Mouse (Mus musculus): ENCODE measurements around the gene St5. TPM values are rescaled to one million over a fixed set of nuclear protein-coding genes. Genes with fewer than 3 reads are reported as not detected.

The St5 gene
- polyA plus RNA-seq, 1 experiment, result 28.6 TPM

DNA sequence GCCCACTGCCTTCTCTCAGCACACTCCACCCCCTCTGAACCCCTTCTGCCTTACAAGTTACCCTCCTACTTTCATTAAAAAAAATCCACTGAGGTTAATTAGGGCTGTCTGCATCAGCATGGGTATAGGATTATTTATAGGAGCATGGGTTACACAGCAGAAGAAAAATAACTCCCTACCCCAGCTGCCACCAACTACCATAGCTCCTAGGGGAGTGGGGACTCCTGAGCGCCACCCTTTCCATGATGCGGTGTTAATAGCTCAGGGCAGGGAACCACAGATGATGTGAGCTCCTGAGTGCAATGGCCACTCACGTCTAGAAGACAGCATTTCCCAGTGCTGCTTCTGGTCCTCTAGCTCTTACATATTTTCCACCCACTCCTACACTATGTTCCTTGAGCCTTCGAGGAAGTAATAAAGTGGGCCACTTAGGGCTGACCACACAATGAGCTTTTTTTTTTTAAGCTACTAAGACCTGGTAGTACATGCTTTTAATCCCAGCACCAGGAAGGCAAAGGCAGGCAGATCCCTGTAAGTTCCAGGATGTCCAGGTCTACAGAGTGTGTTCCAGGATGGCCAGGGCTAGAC is 139.5 kb downstream of the St5 start:
- no peak overlapping the region for H3K4me3 ChIP-seq (ENCODE audit: insufficient read depth, poor library complexity, severe bottlenecking)
- H3K27me3 ChIP-seq (ENCODE audit: control insufficient read depth, insufficient read depth, insufficient read length), result no peaks in the 10 kb centered on the region
- H3ac ChIP-seq (ENCODE audit: control insufficient read depth, insufficient read length, low read depth), result no peak overlapping the region
- H3K79me3 ChIP-seq (ENCODE audit: low read depth), result peaks cover 5% of the 10 kb centered on the region
- peaks cover 21% of the 10 kb centered on the region for H3K79me2 ChIP-seq (ENCODE audit: control insufficient read depth, insufficient read depth)
- TF ChIP-seq CTCF (IDR thresholded peaks at IDR 0.05; ENCODE audit: control insufficient read depth, insufficient read depth, insufficient read length) (no peak), MYOD1 (IDR thresholded peaks at IDR 0.05; ENCODE audit: control insufficient read depth, insufficient read length, low read depth) (no peak), CEBPB (IDR thresholded peaks at IDR 0.05; ENCODE audit: low read depth) (no peak), USF1 (IDR thresholded peaks at IDR 0.05; ENCODE audit: low read depth) (no peak), MYOG (IDR thresholded peaks at IDR 0.05; ENCODE audit: control insufficient read depth, extremely low read depth, insufficient read length) (no peak), MAX (IDR thresholded peaks at IDR 0.05) (no peak)
- H3K36me3 ChIP-seq (ENCODE audit: control insufficient read depth, insufficient read depth), result peaks cover 7% of the 10 kb centered on the region

DNA sequence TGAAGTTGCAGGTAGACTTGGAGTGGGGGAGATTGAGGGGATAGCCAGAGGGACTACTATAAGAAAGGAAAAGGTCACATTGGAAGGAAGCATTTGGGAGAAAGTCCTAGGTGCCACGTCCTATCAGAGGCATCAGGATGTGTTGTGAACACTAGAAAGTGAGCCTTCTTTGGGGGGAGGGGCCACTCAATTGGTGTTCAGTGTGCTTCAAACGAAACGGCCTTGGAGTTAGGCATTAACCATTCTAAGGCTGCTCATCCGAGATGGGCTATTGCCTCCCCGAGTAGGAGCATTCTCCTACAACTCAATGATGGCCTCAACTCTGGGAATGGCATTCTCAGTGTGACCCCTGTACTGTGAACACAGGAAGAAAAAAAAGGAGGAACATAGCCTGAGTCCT is 140.7 kb downstream of the St5 start:
- TF ChIP-seq FOSL1 (IDR thresholded peaks at IDR 0.05; ENCODE audit: insufficient read depth, low read length, poor library complexity, severe bottlenecking) (no peak), USF1 (IDR thresholded peaks at IDR 0.05; ENCODE audit: low read depth) (no peak)
- H3K36me3 ChIP-seq (ENCODE audit: control insufficient read depth, insufficient read depth), result peaks cover 7% of the 10 kb centered on the region

DNA sequence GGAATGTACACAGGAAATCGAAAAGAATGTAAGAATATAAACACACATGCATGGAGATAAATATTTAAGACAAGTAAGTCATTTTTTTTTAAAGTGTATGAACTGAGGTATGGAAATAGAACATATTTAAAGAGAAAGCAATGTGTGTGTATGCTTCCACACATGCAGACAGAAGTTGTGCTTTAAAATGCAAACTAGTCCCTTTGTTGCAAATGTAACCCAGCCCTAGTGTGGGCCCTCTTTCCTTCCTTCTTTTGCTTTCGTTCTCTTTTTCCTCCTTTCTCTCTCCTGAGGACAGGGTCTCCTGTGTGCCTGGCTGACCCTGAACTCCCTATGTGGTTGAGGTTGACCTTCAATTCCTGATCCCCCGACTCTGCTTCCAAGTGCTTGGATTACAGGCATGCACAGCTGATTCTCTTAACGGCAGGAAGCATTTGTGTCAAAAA is 141.2 kb downstream of the St5 start:
- no peak overlapping the region for H3ac ChIP-seq (ENCODE audit: control insufficient read depth, insufficient read length, low read depth)
- peaks cover 21% of the 10 kb centered on the region for H3K79me2 ChIP-seq (ENCODE audit: control insufficient read depth, insufficient read depth)
- peaks cover 5% of the 10 kb centered on the region for H3K79me3 ChIP-seq (ENCODE audit: low read depth)
- no peak overlapping the region for H3K4me3 ChIP-seq (ENCODE audit: insufficient read depth, poor library complexity, severe bottlenecking)
- TF ChIP-seq MYOG (IDR thresholded peaks at IDR 0.05; ENCODE audit: control insufficient read depth, extremely low read depth, insufficient read length), result no peak
- TF ChIP-seq FOSL1 (IDR thresholded peaks at IDR 0.05; ENCODE audit: insufficient read depth, low read length, poor library complexity, severe bottlenecking), result no peak
- H3K27me3 ChIP-seq (ENCODE audit: control insufficient read depth, insufficient read depth, insufficient read length), result no peaks in the 10 kb centered on the region
- peaks cover 7% of the 10 kb centered on the region for H3K36me3 ChIP-seq (ENCODE audit: control insufficient read depth, insufficient read depth)

More for the DNA sequence above, 140.7 kb downstream of the St5 start:
- no peaks in the 10 kb centered on the region for H3K27me3 ChIP-seq (ENCODE audit: control insufficient read depth, insufficient read depth, insufficient read length)
- H3K79me3 ChIP-seq (ENCODE audit: low read depth), result peaks cover 5% of the 10 kb centered on the region
- no peak overlapping the region for H3K4me3 ChIP-seq (ENCODE audit: insufficient read depth, poor library complexity, severe bottlenecking)
- H3K79me2 ChIP-seq (ENCODE audit: control insufficient read depth, insufficient read depth), result peaks cover 21% of the 10 kb centered on the region
- no peak overlapping the region for H3ac ChIP-seq (ENCODE audit: control insufficient read depth, insufficient read length, low read depth)

DNA sequence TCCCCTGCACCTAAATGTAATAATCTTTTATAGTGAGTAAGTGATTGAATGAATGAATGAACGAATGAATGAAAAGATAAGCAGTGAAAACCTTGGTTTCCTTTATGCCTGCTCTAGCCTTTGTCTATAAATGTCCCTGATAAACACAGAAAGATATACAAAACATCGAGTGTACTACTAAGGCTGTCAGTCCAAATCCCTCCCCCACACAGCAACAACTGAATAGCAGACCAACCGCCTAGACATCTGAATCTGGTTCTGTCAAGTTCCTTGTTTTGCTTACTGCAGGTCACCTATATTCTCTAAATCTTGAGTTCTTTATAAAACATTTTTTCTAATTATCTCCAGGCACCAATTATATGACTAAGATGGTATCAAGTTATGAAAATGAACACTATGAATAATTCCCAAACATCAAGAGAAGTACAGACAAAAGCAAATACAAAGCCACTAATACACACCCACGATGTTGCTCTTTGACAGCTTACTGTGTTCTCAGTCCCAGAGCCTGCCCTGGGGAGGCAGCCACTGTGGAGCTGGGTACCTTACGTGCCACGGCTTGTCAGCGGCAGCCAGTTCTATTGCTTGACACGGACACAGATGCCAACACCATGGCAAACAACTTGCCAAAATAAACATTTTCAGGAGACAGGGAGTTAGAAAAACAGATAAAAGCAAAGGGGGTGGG is 141.8 kb downstream of the St5 start:
- H3ac ChIP-seq (ENCODE audit: control insufficient read depth, insufficient read length, low read depth), result no peak overlapping the region
- H3K79me2 ChIP-seq (ENCODE audit: control insufficient read depth, insufficient read depth), result peaks cover 21% of the 10 kb centered on the region
- H3K79me3 ChIP-seq (ENCODE audit: low read depth), result peaks cover 5% of the 10 kb centered on the region
- H3K4me3 ChIP-seq (ENCODE audit: insufficient read depth, poor library complexity, severe bottlenecking), result no peak overlapping the region
- TF ChIP-seq MYOD1 (IDR thresholded peaks at IDR 0.05; ENCODE audit: control insufficient read depth, insufficient read length, low read depth) (no peak), MYOG (IDR thresholded peaks at IDR 0.05; ENCODE audit: control insufficient read depth, extremely low read depth, insufficient read length) (no peak), USF1 (IDR thresholded peaks at IDR 0.05; ENCODE audit: low read depth) (no peak), CTCF (IDR thresholded peaks at IDR 0.05; ENCODE audit: control insufficient read depth, insufficient read depth, insufficient read length) (no peak), CEBPB (IDR thresholded peaks at IDR 0.05; ENCODE audit: low read depth) (no peak), MAX (IDR thresholded peaks at IDR 0.05) (no peak), FOSL1 (IDR thresholded peaks at IDR 0.05; ENCODE audit: insufficient read depth, low read length, poor library complexity, severe bottlenecking) (no peak)
- no peaks in the 10 kb centered on the region for H3K27me3 ChIP-seq (ENCODE audit: control insufficient read depth, insufficient read depth, insufficient read length)
- H3K36me3 ChIP-seq (ENCODE audit: control insufficient read depth, insufficient read depth), result peaks cover 7% of the 10 kb centered on the region

DNA sequence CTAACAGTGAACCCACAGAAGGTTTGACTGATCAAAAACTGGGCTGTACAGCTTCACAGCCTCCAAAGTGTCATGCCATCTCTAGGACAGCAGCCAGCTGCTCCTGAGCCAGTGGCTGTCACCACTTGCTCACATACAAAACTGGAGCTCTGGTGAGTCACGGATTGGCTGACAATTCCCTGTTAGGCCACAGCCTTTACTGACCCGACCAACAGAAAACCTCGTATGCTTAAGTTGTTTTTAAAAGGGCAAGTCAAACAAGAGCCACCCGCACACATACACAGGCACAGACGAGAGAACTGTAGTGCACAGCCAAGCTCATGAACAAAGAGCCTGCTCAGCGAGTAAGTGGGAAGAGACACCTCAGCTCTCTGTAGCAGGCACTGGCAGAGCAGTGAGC is 143.9 kb downstream of the St5 start:
- TF ChIP-seq FOSL1 (IDR thresholded peaks at IDR 0.05; ENCODE audit: insufficient read depth, low read length, poor library complexity, severe bottlenecking), result no peak
- no peak for TF ChIP-seq MAX (IDR thresholded peaks at IDR 0.05)
- TF ChIP-seq USF1 (IDR thresholded peaks at IDR 0.05; ENCODE audit: low read depth), result no peak
- TF ChIP-seq CEBPB (IDR thresholded peaks at IDR 0.05; ENCODE audit: low read depth), result no peak
- no peak for TF ChIP-seq CTCF (IDR thresholded peaks at IDR 0.05; ENCODE audit: control insufficient read depth, insufficient read depth, insufficient read length)
- no peak for TF ChIP-seq MYOD1 (IDR thresholded peaks at IDR 0.05; ENCODE audit: control insufficient read depth, insufficient read length, low read depth)
- no peak for TF ChIP-seq MYOG (IDR thresholded peaks at IDR 0.05; ENCODE audit: control insufficient read depth, extremely low read depth, insufficient read length)
- H3K79me3 ChIP-seq (ENCODE audit: low read depth), result peaks cover 5% of the 10 kb centered on the region
- H3K27me3 ChIP-seq (ENCODE audit: control insufficient read depth, insufficient read depth, insufficient read length), result no peaks in the 10 kb centered on the region
- H3K36me3 ChIP-seq (ENCODE audit: control insufficient read depth, insufficient read depth), result peaks cover 7% of the 10 kb centered on the region
- peaks cover 15% of the 10 kb centered on the region for H3K79me2 ChIP-seq (ENCODE audit: control insufficient read depth, insufficient read depth)
- no peak overlapping the region for H3ac ChIP-seq (ENCODE audit: control insufficient read depth, insufficient read length, low read depth)
- H3K4me3 ChIP-seq (ENCODE audit: insufficient read depth, poor library complexity, severe bottlenecking), result no peak overlapping the region

DNA sequence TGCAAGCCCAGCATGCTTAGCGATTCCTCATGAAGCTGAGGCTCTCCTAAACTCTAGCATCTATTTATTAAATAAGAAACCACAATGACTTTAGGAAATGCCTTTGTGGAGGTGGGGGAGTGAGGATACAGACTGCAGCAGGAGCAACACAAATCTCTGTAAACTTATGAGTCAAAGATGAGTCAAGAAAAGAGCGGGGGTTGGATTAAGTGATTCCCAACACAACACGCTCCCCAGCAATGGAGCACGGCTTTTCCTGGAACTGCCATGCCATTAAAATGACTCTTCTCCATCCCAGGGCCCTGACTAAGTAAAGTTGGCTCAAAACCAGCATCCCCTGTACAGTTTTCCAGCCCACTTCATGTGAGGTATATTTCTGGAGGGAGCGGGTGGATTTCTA is 156.7 kb downstream of the St5 start:
- peaks cover 42% of the 10 kb centered on the region for H3K36me3 ChIP-seq (ENCODE audit: control insufficient read depth, insufficient read depth)
- no peak overlapping the region for H3K4me3 ChIP-seq (ENCODE audit: insufficient read depth, poor library complexity, severe bottlenecking)
- H3ac ChIP-seq (ENCODE audit: control insufficient read depth, insufficient read length, low read depth), result no peak overlapping the region
- no peaks in the 10 kb centered on the region for H3K79me3 ChIP-seq (ENCODE audit: low read depth)
- no peaks in the 10 kb centered on the region for H3K79me2 ChIP-seq (ENCODE audit: control insufficient read depth, insufficient read depth)
- TF ChIP-seq MYOD1 (IDR thresholded peaks at IDR 0.05; ENCODE audit: control insufficient read depth, insufficient read length, low read depth), result no peak
- no peak for TF ChIP-seq MYOG (IDR thresholded peaks at IDR 0.05; ENCODE audit: control insufficient read depth, extremely low read depth, insufficient read length)
- TF ChIP-seq CTCF (IDR thresholded peaks at IDR 0.05; ENCODE audit: control insufficient read depth, insufficient read depth, insufficient read length), result no peak
- peak; percentile 35 for TF ChIP-seq MAX (IDR thresholded peaks at IDR 0.05)
- no peak for TF ChIP-seq USF1 (IDR thresholded peaks at IDR 0.05; ENCODE audit: low read depth)
- no peak for TF ChIP-seq CEBPB (IDR thresholded peaks at IDR 0.05; ENCODE audit: low read depth)
- peak; percentile 92 for TF ChIP-seq FOSL1 (IDR thresholded peaks at IDR 0.05; ENCODE audit: insufficient read depth, low read length, poor library complexity, severe bottlenecking)
- H3K27me3 ChIP-seq (ENCODE audit: control insufficient read depth, insufficient read depth, insufficient read length), result no peaks in the 10 kb centered on the region
